Mouse (Mus musculus): Measurements from ENCODE around the gene Gm49661. TPM values are rescaled to one million over a fixed set of nuclear protein-coding genes. Genes with fewer than 3 reads are reported as not detected.

Gene Gm49661
- total RNA-seq (2021) = not detected
- long read RNA-seq, experiment 1 = 0 reads
- long read RNA-seq, experiment 2 = 0 reads

- DNase-seq = peak; percentile 79
- intact Hi-C loops (cut with DNase I; ENCODE audit: low total_unique reads) = no loop called here
These were observed at the start of gene Gm49661, which contains the start of the genes Prdx2 and Rnaseh2a for GRCm38 (mm10) chr8:84969241-84970134. Gene Gm49661 (minus strand): TSS chr8:84969433. Gene Prdx2 (plus strand): TSS chr8:84969587. Gene Rnaseh2a (minus strand): TSS chr8:84969767.

GRCm38 (mm10) chr8:85017209-85017608, 48.0 kb upstream of the Gm49661 start:
- intact Hi-C loops (cut with DNase I; ENCODE audit: low total_unique reads) = no loop called here
- DNase-seq = no peak

- intact Hi-C loops (cut with DNase I; ENCODE audit: low total_unique reads) = no loop called here
- no peak for DNase-seq
These were observed 47.5 kb upstream of the Gm49661 start for GRCm38 (mm10) chr8:85016724-85017123.

GRCm38 (mm10) chr8:85014431-85014830, 45.2 kb upstream of the Gm49661 start, which contains the start of gene Best2:
Gene Best2 (minus strand): TSS chr8:85014531.
- intact Hi-C loops (cut with DNase I; ENCODE audit: low total_unique reads) = no loop called here
- DNase-seq = no peak

- intact Hi-C loops (cut with DNase I; ENCODE audit: low total_unique reads) = no loop called here
- peak; percentile 63 for DNase-seq
These were observed 44.1 kb upstream of the Gm49661 start for GRCm38 (mm10) chr8:85013230-85013840.

GRCm38 (mm10) chr8:85011242-85011641, 42.0 kb upstream of the Gm49661 start:
- intact Hi-C loops (cut with DNase I; ENCODE audit: low total_unique reads) = no loop called here
- DNase-seq = no peak

- intact Hi-C loops (cut with DNase I; ENCODE audit: low total_unique reads) = no loop called here
- DNase-seq = peak; percentile 52
These were observed 38.5 kb upstream of the Gm49661 start for GRCm38 (mm10) chr8:85007686-85008085.

- peak; percentile 92 for DNase-seq
- intact Hi-C loops (cut with DNase I; ENCODE audit: low total_unique reads) = loop anchor here (5.0 kb wide), 1 partner anchor 70 kb away; no protein-coding TSS in a partner anchor
These were observed 28.5 kb upstream of the Gm49661 start for GRCm38 (mm10) chr8:84997649-84998295.

GRCm38 (mm10) chr8:84996978-84997377, 27.7 kb upstream of the Gm49661 start:
- no peak for DNase-seq
- intact Hi-C loops (cut with DNase I; ENCODE audit: low total_unique reads) = loop anchor here (5.0 kb wide), 1 partner anchor 70 kb away; no protein-coding TSS in a partner anchor

GRCm38 (mm10) chr8:84995680-84996079, 26.4 kb upstream of the Gm49661 start:
- intact Hi-C loops (cut with DNase I; ENCODE audit: low total_unique reads) = loop anchor here (5.0 kb wide), 1 partner anchor 68 kb away; no protein-coding TSS in a partner anchor
- DNase-seq = peak; percentile 56

GRCm38 (mm10) chr8:84994375-84994774, 25.1 kb upstream of the Gm49661 start:
- DNase-seq = no peak
- intact Hi-C loops (cut with DNase I; ENCODE audit: low total_unique reads) = no loop called here

- intact Hi-C loops (cut with DNase I; ENCODE audit: low total_unique reads) = no loop called here
- DNase-seq = peak; percentile 40
These were observed 21.6 kb upstream of the Gm49661 start for GRCm38 (mm10) chr8:84990836-84991235.

- DNase-seq = peak; percentile 96
These were observed 21.1 kb upstream of the Gm49661 start, which contains the start of gene Hook2 for GRCm38 (mm10) chr8:84990349-84990748. Gene Hook2 (plus strand): TSS chr8:84990603.

GRCm38 (mm10) chr8:84989810-84990209, 20.6 kb upstream of the Gm49661 start:
- intact Hi-C loops (cut with DNase I; ENCODE audit: low total_unique reads) = no loop called here
- DNase-seq = peak; percentile 93

More at GRCm38 (mm10) chr8:84990349-84990748, 21.1 kb upstream of the Gm49661 start, which contains the start of gene Hook2:
- intact Hi-C loops (cut with DNase I; ENCODE audit: low total_unique reads) = no loop called here

- intact Hi-C loops (cut with DNase I; ENCODE audit: low total_unique reads) = no loop called here
- peak; percentile 59 for DNase-seq
These were observed 20.1 kb upstream of the Gm49661 start for GRCm38 (mm10) chr8:84989311-84989731.

GRCm38 (mm10) chr8:84987903-84988302, 18.7 kb upstream of the Gm49661 start:
- DNase-seq = no peak
- intact Hi-C loops (cut with DNase I; ENCODE audit: low total_unique reads) = no loop called here

- intact Hi-C loops (cut with DNase I; ENCODE audit: low total_unique reads) = no loop called here
- DNase-seq = no peak
These were observed 18.2 kb upstream of the Gm49661 start for GRCm38 (mm10) chr8:84987388-84987787.

- intact Hi-C loops (cut with DNase I; ENCODE audit: low total_unique reads) = no loop called here
- DNase-seq = no peak
These were observed 17.2 kb upstream of the Gm49661 start for GRCm38 (mm10) chr8:84986379-84986945.

GRCm38 (mm10) chr8:84985684-84986378, 16.6 kb upstream of the Gm49661 start:
- intact Hi-C loops (cut with DNase I; ENCODE audit: low total_unique reads) = no loop called here
- DNase-seq = peak; percentile 85
